Mouse (Mus musculus) G1E (cell line): ENCODE measurements around the gene Dgat2.

ENCODE experiments used
- CTCF ChIP-seq: IDR thresholded peaks from 2 replicates; pipeline ENCODE4 v1.5.1; 2012; ENCODE audit warnings: low read depth, low read length, inconsistent platforms, mixed read lengths
- POLR2AphosphoS5 ChIP-seq: IDR thresholded peaks from 2 replicates; pipeline ENCODE4 v1.6.1; 2012; ENCODE audit warnings: low read depth, low read length, inconsistent platforms; ENCODE audit not compliant: insufficient replicate concordance
- TAL1 ChIP-seq: conservative IDR thresholded peaks from 2 replicates; pipeline ENCODE4 v1.6.1; 2012; ENCODE audit warnings: low read depth, low read length, inconsistent platforms, mixed read lengths

GRCm38 (mm10) chr7:99151342-99151741 is 31.2 kb downstream of the Dgat2 start:
- TF ChIP-seq CTCF (peak; percentile 97), POLR2AphosphoS5 (no peak), TAL1 (no peak)
